Comparison of ENCODE assay signal across 9 mouse cellular contexts in genomic region chr11:53873909-53874704, GRCm38 (mm10). TPM values are rescaled to one million over a fixed set of nuclear protein-coding genes. Genes with fewer than 3 reads are reported as not detected.
DNase-seq lines count a peak whose midpoint lies in the region; ATAC-seq and TF ChIP-seq lines count a peak whose summit lies in the region.
"Not testable (repeated sequence)": the region's sequence is repeated elsewhere in the genome, so short reads cannot be mapped to it uniquely, and the experiment has no call there.
"Had no signal": no experiment of that assay in that cellular context is flagged by ENCODE, and none has a peak within 500 bp of the region (broad histone marks: within the 10 kb centered on the region; RNA-seq: fewer than 3 reads in every experiment).

No protein-coding gene starts in this region.

- WGBS in liver, embryonic 14.5 days (ENCODE audit: insufficient replicate concordance) = 64% methylated on average over 5 of the region's 5 CpGs

- H3K79me2 ChIP-seq in CH12.LX (replicated peaks; ENCODE audit: control insufficient read depth, extremely low read depth, insufficient read depth, poor library complexity, severe bottlenecking) = not testable (repeated sequence)

- H3K27me3 ChIP-seq in CH12.LX (replicated peaks); liver, embryonic 14.5 days (ENCODE audit: control insufficient read depth, insufficient read depth, low read length): not testable (repeated sequence)

- H3K9me3 ChIP-seq in CH12.LX (replicated peaks; ENCODE audit: low read length); liver, embryonic 14.5 days (ENCODE audit: control insufficient read depth, low read length): not testable (repeated sequence)

- H3K27ac ChIP-seq in CH12.LX (ENCODE audit: insufficient read depth, low read depth); liver, embryonic 14.5 days: not testable (repeated sequence)

- not testable (repeated sequence) for H3K4me3 ChIP-seq in CH12.LX (replicated peaks in 1 of 3; ENCODE audit: low read depth in 2 of 3, low read length in 2 of 3, poor library complexity in 1 of 3); liver, embryonic 14.5 days (ENCODE audit: insufficient read depth in 1 of 2, low read depth in 2 of 2, low read length in 2 of 2)

- not testable (repeated sequence) for TF ChIP-seq POLR2A in CH12.LX (IDR thresholded peaks at IDR 0.05; ENCODE audit: low read depth, low read length)

- TF ChIP-seq CTCF in CH12.LX (conservative IDR thresholded peaks at IDR 0.05 in 1 of 2, IDR thresholded peaks at IDR 0.05 in 1 of 2; ENCODE audit: low read depth in 2 of 2, low read length in 2 of 2) = peak in 1 of 2 experiments; percentile 49; a peak in 2 of 4 replicates
- peak; percentile 34 for TF ChIP-seq CTCF in liver, embryonic 14.5 days (IDR thresholded peaks at IDR 0.05; ENCODE audit: low read depth)

- dilution Hi-C loops in CH12.LX (cut with MboI; ENCODE audit: extremely low pct_ligation_motif_present, extremely low pct_unique_long_range_greater_than_20kb, low sequenced_read_pairs) = not testable (repeated sequence)

- ATAC-seq in erythroblast, adult 5-6 weeks (replicated peaks; ENCODE audit: low FRiP score, poor library complexity, severe bottlenecking) = 0 out of 2 replicates have a peak, but pooled peaks have one; percentile 28
- ATAC-seq in liver, embryonic 14.5 days (ENCODE audit: insufficient read depth) = not testable (repeated sequence)
- ATAC-seq in monocyte, adult 5-6 weeks (replicated peaks; ENCODE audit: insufficient number of reproducible peaks, low FRiP score, low TSS enrichment, poor library complexity, severe bottlenecking) = 0 out of 2 replicates have a peak, but pooled peaks have one; percentile 28

- DNase-seq in CH12.LX (ENCODE audit: extremely low read depth) (peak; percentile 35), NIH3T3 (ENCODE audit: low read depth) (peak; percentile 27)
- DNase-seq in induced T-regulatory cell, adult 2 months (ENCODE audit: low read depth) = peak; percentile 61
- DNase-seq in liver, embryonic 14.5 days (ENCODE audit: low read depth in 3 of 3, low spot score in 3 of 3) = not testable (repeated sequence)
- DNase-seq in thymus, postnatal 0 days (ENCODE audit: low spot score) = peak; percentile 39

- peak; percentile 12 for TF ChIP-seq RAD21 in CH12.LX (IDR thresholded peaks at IDR 0.05; ENCODE audit: low read depth, low read length)

- not testable (repeated sequence) for H3K4me2 ChIP-seq in CH12.LX (ENCODE audit: insufficient read depth, low read depth, poor library complexity, severe bottlenecking); liver, embryonic 14.5 days (ENCODE audit: low read depth)

- H3K9ac ChIP-seq in CH12.LX (ENCODE audit: insufficient read depth, low read depth); liver, embryonic 14.5 days (replicated peaks): not testable (repeated sequence)

- in situ Hi-C loops in CH12.LX (cut with MboI; ENCODE audit: low pct_ligation_motif_present, low pct_unique_long_range_greater_than_20kb, low sequenced_read_pairs) = not testable (repeated sequence)

- not testable (repeated sequence) for H3K4me1 ChIP-seq in CH12.LX (ENCODE audit: control insufficient read depth in 1 of 2, insufficient read depth in 2 of 2); liver, embryonic 14.5 days (replicated peaks; ENCODE audit: control insufficient read depth in 2 of 2, insufficient read depth in 2 of 2, low read length in 1 of 2)

- H3K36me3 ChIP-seq in CH12.LX (replicated peaks in 1 of 2; ENCODE audit: control insufficient read depth in 1 of 2, insufficient read depth in 1 of 2, low read length in 1 of 2) = peaks cover 15 to 36% of the 10 kb centered on the region in 2 experiments
- not testable (repeated sequence) for H3K36me3 ChIP-seq in liver, embryonic 14.5 days (replicated peaks; ENCODE audit: control insufficient read depth, insufficient read depth, low read depth)

- not testable (repeated sequence) for TF ChIP-seq EP300 in CH12.LX (IDR thresholded peaks at IDR 0.05; ENCODE audit: low read length); liver, embryonic 14.5 days (IDR thresholded peaks at IDR 0.05; ENCODE audit: low read depth)

RNA-seq across cellular contexts. Expression of gene Gm12216, which starts 15.1 kb away (rescaled TPM):
- total RNA-seq in CH12.LX (2012; rRNA removed) (0.88 and 2.7 TPM in 2 replicates), CH12.LX (2014; rRNA removed) (0.73 and 0.77 TPM in 2 replicates)
- 0.56 and 1.1 TPM in 2 replicates for polyA plus RNA-seq in CH12.LX (2012; ENCODE audit: insufficient read length, low read depth)
- total RNA-seq in erythroblast, adult 5-6 weeks (2015; ENCODE audit: low replicate concordance) = not detected in 2 replicates
- 0.17 TPM in 1 of 2 replicates, not detected in the other for total RNA-seq in erythroblast, adult 5-6 weeks (2017; ENCODE audit: low replicate concordance)
- polyA plus RNA-seq in liver, embryonic 14.5 days (2012; rRNA removed) = 0.15 TPM in 1 of 2 replicates, not detected in the other
- polyA plus RNA-seq in liver, embryonic 14.5 days (2014; fragmentation: Nextera tagmentation; extraction: Ambion mirVana) = 0.14 TPM in 1 of 2 replicates, not detected in the other
- total RNA-seq in monocyte, adult 5-6 weeks (2017) = 5.5 to 14.4 TPM (median 10.2 TPM) in 3 replicates
- 24.2 and 25.5 TPM in 2 replicates for polyA plus RNA-seq in thymus, postnatal 0 days (2015; fragmentation: Nextera tagmentation; extraction: Ambion mirVana)
- total RNA-seq: forebrain, postnatal 0 days had no signal
- polyA plus RNA-seq: forebrain, embryonic 11.5 days had no signal

RNA-seq across cellular contexts. Expression of gene Slc22a5, which starts 17.4 kb away (rescaled TPM):
- total RNA-seq in CH12.LX (2012; rRNA removed) = 5.3 and 6.7 TPM in 2 replicates
- total RNA-seq in CH12.LX (2014; rRNA removed) = 6.2 and 6.4 TPM in 2 replicates
- polyA plus RNA-seq in CH12.LX (2012; ENCODE audit: insufficient read length, low read depth) = 5.6 and 7.1 TPM in 2 replicates
- 2.1 and 2.7 TPM in 2 replicates for total RNA-seq in erythroblast, adult 5-6 weeks (2015; ENCODE audit: low replicate concordance)
- 2.0 and 2.4 TPM in 2 replicates for total RNA-seq in erythroblast, adult 5-6 weeks (2017; ENCODE audit: low replicate concordance)
- 1.5 and 1.7 TPM in 2 replicates for polyA plus RNA-seq in liver, embryonic 14.5 days (2012; rRNA removed)
- polyA plus RNA-seq in liver, embryonic 14.5 days (2014; fragmentation: Nextera tagmentation; extraction: Ambion mirVana) = 1.9 and 2.6 TPM in 2 replicates
- total RNA-seq in monocyte, adult 5-6 weeks (2017) = 5.3 to 12.8 TPM (median 8.5 TPM) in 3 replicates
- polyA plus RNA-seq in thymus, postnatal 0 days (2015; fragmentation: Nextera tagmentation; extraction: Ambion mirVana) = 12.6 and 12.8 TPM in 2 replicates
